Mouse (Mus musculus): ENCODE measurements at regions not wholly inside any gene's neighbourhood (a gene's known extent, or its start where the extent isn't known, plus 50 kb on each side); places are given as distances from the start of the nearest gene placed in this dataset.

GRCm38 (mm10) chr11:38069635-38070034 is 833.9 kb upstream of the Tenm2 start:
- no peak overlapping the region for H3K27ac ChIP-seq (replicated peaks)
- no peaks in the 10 kb centered on the region for H3K27me3 ChIP-seq (ENCODE audit: control insufficient read depth, insufficient read depth, low read length)
- no peaks in the 10 kb centered on the region for H3K36me3 ChIP-seq (ENCODE audit: control insufficient read depth, insufficient read depth, low read length)
- H3K9ac ChIP-seq (ENCODE audit: low read length), result no peak overlapping the region
- no peak overlapping the region for H3K4me2 ChIP-seq (replicated peaks; ENCODE audit: low read depth)
- no peak overlapping the region for H3K4me3 ChIP-seq (ENCODE audit: low read depth, low read length)
- no peak for DNase-seq (ENCODE audit: low spot score)
- no peaks in the 10 kb centered on the region for H3K4me1 ChIP-seq (replicated peaks; ENCODE audit: control insufficient read depth, insufficient read depth)
- no peak for ATAC-seq (ENCODE audit: low FRiP score, low TSS enrichment)
- no peak for TF ChIP-seq CTCF (IDR thresholded peaks at IDR 0.05; ENCODE audit: low read depth)
- no peak for TF ChIP-seq EP300 (optimal IDR thresholded peaks at IDR 0.05)
- 46% methylated on average over 4 of the region's 4 CpGs for whole genome bisulfite sequencing
- H3K9me3 ChIP-seq (ENCODE audit: control insufficient read depth, low read length), result no peaks in the 10 kb centered on the region

GRCm38 (mm10) chr11:38067682-38068081 is 831.9 kb upstream of the Tenm2 start:
- no peak overlapping the region for H3K4me2 ChIP-seq (replicated peaks; ENCODE audit: low read depth)
- WGBS, result 42% methylated on average over 1 of the region's 1 CpGs
- no peaks in the 10 kb centered on the region for H3K36me3 ChIP-seq (ENCODE audit: control insufficient read depth, insufficient read depth, low read length)
- no peak overlapping the region for H3K27ac ChIP-seq (replicated peaks)
- H3K4me1 ChIP-seq (replicated peaks; ENCODE audit: control insufficient read depth, insufficient read depth), result no peaks in the 10 kb centered on the region
- no peak for ATAC-seq (ENCODE audit: low FRiP score, low TSS enrichment)
- no peak for DNase-seq (ENCODE audit: low spot score)
- H3K4me3 ChIP-seq (ENCODE audit: low read depth, low read length), result no peak overlapping the region
- H3K27me3 ChIP-seq (ENCODE audit: control insufficient read depth, insufficient read depth, low read length), result no peaks in the 10 kb centered on the region
- H3K9me3 ChIP-seq (ENCODE audit: control insufficient read depth, low read length), result no peaks in the 10 kb centered on the region
- TF ChIP-seq CTCF (IDR thresholded peaks at IDR 0.05; ENCODE audit: low read depth) (no peak), EP300 (optimal IDR thresholded peaks at IDR 0.05) (no peak)
- no peak overlapping the region for H3K9ac ChIP-seq (ENCODE audit: low read length)

GRCm38 (mm10) chr11:38066091-38066490 is 830.3 kb upstream of the Tenm2 start:
- H3K36me3 ChIP-seq (ENCODE audit: control insufficient read depth, insufficient read depth, low read length), result no peaks in the 10 kb centered on the region
- ATAC-seq (ENCODE audit: low FRiP score, low TSS enrichment) (no peak), DNase-seq (ENCODE audit: low spot score) (no peak)
- no peaks in the 10 kb centered on the region for H3K27me3 ChIP-seq (ENCODE audit: control insufficient read depth, insufficient read depth, low read length)
- H3K27ac ChIP-seq (replicated peaks), result no peak overlapping the region
- 80% methylated on average over 5 of the region's 5 CpGs for WGBS
- H3K9ac ChIP-seq (ENCODE audit: low read length), result no peak overlapping the region
- H3K4me1 ChIP-seq (replicated peaks; ENCODE audit: control insufficient read depth, insufficient read depth), result no peaks in the 10 kb centered on the region
- H3K4me2 ChIP-seq (replicated peaks; ENCODE audit: low read depth), result no peak overlapping the region
- no peaks in the 10 kb centered on the region for H3K9me3 ChIP-seq (ENCODE audit: control insufficient read depth, low read length)
- H3K4me3 ChIP-seq (ENCODE audit: low read depth, low read length), result no peak overlapping the region
- TF ChIP-seq EP300 (optimal IDR thresholded peaks at IDR 0.05), result no peak
- TF ChIP-seq CTCF (IDR thresholded peaks at IDR 0.05; ENCODE audit: low read depth), result no peak

GRCm38 (mm10) chr11:38060105-38060504 is 824.3 kb upstream of the Tenm2 start:
- Histone ChIP-seq H3K36me3 (ENCODE audit: control insufficient read depth, insufficient read depth, low read length) (no peaks in the 10 kb centered on the region), H3K4me2 (replicated peaks; ENCODE audit: low read depth) (no peak overlapping the region), H3K9ac (ENCODE audit: low read length) (no peak overlapping the region), H3K27ac (replicated peaks) (no peak overlapping the region), H3K9me3 (ENCODE audit: control insufficient read depth, low read length) (no peaks in the 10 kb centered on the region), H3K4me1 (replicated peaks; ENCODE audit: control insufficient read depth, insufficient read depth) (no peaks in the 10 kb centered on the region), H3K4me3 (ENCODE audit: low read depth, low read length) (no peak overlapping the region), H3K27me3 (ENCODE audit: control insufficient read depth, insufficient read depth, low read length) (no peaks in the 10 kb centered on the region)
- WGBS, result 44% methylated on average over 2 of the region's 2 CpGs
- TF ChIP-seq EP300 (optimal IDR thresholded peaks at IDR 0.05), result no peak
- TF ChIP-seq CTCF (IDR thresholded peaks at IDR 0.05; ENCODE audit: low read depth), result no peak
- no peak for ATAC-seq (ENCODE audit: low FRiP score, low TSS enrichment)
- DNase-seq (ENCODE audit: low spot score), result no peak

GRCm38 (mm10) chr11:38058896-38059295 is 823.1 kb upstream of the Tenm2 start:
- ATAC-seq (ENCODE audit: low FRiP score, low TSS enrichment) (no peak), DNase-seq (ENCODE audit: low spot score) (no peak)
- no peak overlapping the region for H3K4me2 ChIP-seq (replicated peaks; ENCODE audit: low read depth)
- no peak for TF ChIP-seq CTCF (IDR thresholded peaks at IDR 0.05; ENCODE audit: low read depth)
- no peak for TF ChIP-seq EP300 (optimal IDR thresholded peaks at IDR 0.05)
- H3K27ac ChIP-seq (replicated peaks), result no peak overlapping the region
- H3K9ac ChIP-seq (ENCODE audit: low read length), result no peak overlapping the region
- WGBS, result 53% methylated on average over 2 of the region's 2 CpGs
- no peak overlapping the region for H3K4me3 ChIP-seq (ENCODE audit: low read depth, low read length)
- no peaks in the 10 kb centered on the region for H3K4me1 ChIP-seq (replicated peaks; ENCODE audit: control insufficient read depth, insufficient read depth)
- no peaks in the 10 kb centered on the region for H3K27me3 ChIP-seq (ENCODE audit: control insufficient read depth, insufficient read depth, low read length)
- H3K9me3 ChIP-seq (ENCODE audit: control insufficient read depth, low read length), result no peaks in the 10 kb centered on the region
- no peaks in the 10 kb centered on the region for H3K36me3 ChIP-seq (ENCODE audit: control insufficient read depth, insufficient read depth, low read length)

GRCm38 (mm10) chr11:38036582-38036981 is 800.8 kb upstream of the Tenm2 start:
- H3K4me2 ChIP-seq (replicated peaks; ENCODE audit: low read depth), result no peak overlapping the region
- no peak for ATAC-seq (ENCODE audit: low FRiP score, low TSS enrichment)
- no peaks in the 10 kb centered on the region for H3K9me3 ChIP-seq (ENCODE audit: control insufficient read depth, low read length)
- H3K4me1 ChIP-seq (replicated peaks; ENCODE audit: control insufficient read depth, insufficient read depth), result no peaks in the 10 kb centered on the region
- no peak overlapping the region for H3K27ac ChIP-seq (replicated peaks)
- no peaks in the 10 kb centered on the region for H3K36me3 ChIP-seq (ENCODE audit: control insufficient read depth, insufficient read depth, low read length)
- no peak overlapping the region for H3K4me3 ChIP-seq (ENCODE audit: low read depth, low read length)
- H3K9ac ChIP-seq (ENCODE audit: low read length), result no peak overlapping the region
- no peaks in the 10 kb centered on the region for H3K27me3 ChIP-seq (ENCODE audit: control insufficient read depth, insufficient read depth, low read length)
- TF ChIP-seq CTCF (IDR thresholded peaks at IDR 0.05; ENCODE audit: low read depth) (no peak), EP300 (optimal IDR thresholded peaks at IDR 0.05) (no peak)
- WGBS, result 45% methylated on average over 2 of the region's 2 CpGs
- DNase-seq (ENCODE audit: low spot score), result no peak
